Mouse (Mus musculus): ENCODE measurements around the gene Ak3. TPM values are rescaled to one million over a fixed set of nuclear protein-coding genes. Genes with fewer than 3 reads are reported as not detected.

Ak3 gene
- polyA plus RNA-seq, 1 experiment from 2014 or later: 82.9 TPM

- peaks cover 54% of the 10 kb centered on the region for H3K36me3 ChIP-seq (replicated peaks)
Measured at GRCm38 (mm10) chr19:29039334-29039733, 8.4 kb downstream of the Ak3 start.

GRCm38 (mm10) chr19:29037541-29037940 lies 10.2 kb downstream of the Ak3 start:
- Histone ChIP-seq H3K36me3 (replicated peaks) (peaks cover 68% of the 10 kb centered on the region), H3K27ac (no peak overlapping the region), H3K4me3 (no peak overlapping the region), H3K4me1 (peaks cover 7% of the 10 kb centered on the region), H3K9me3 (peaks cover 6% of the 10 kb centered on the region; the same call in 1 of the 2 replicates), H3K27me3 (ENCODE audit: poor library complexity, severe bottlenecking) (no peaks in the 10 kb centered on the region)
- no peak for DNase-seq (ENCODE audit: extremely low spot score, low spot score)
- WGBS: 94% methylated on average over 10 of the region's 10 CpGs

More at GRCm38 (mm10) chr19:29039334-29039733, 8.4 kb downstream of the Ak3 start:
- H3K9me3 ChIP-seq: peaks cover 6% of the 10 kb centered on the region; the same call in 1 of the 2 replicates
- H3K4me1 ChIP-seq: peaks cover 24% of the 10 kb centered on the region
- no peak overlapping the region for H3K4me3 ChIP-seq
- no peaks in the 10 kb centered on the region for H3K27me3 ChIP-seq (ENCODE audit: poor library complexity, severe bottlenecking)
- DNase-seq (ENCODE audit: extremely low spot score, low spot score): no peak
- H3K27ac ChIP-seq: no peak overlapping the region

DNA sequence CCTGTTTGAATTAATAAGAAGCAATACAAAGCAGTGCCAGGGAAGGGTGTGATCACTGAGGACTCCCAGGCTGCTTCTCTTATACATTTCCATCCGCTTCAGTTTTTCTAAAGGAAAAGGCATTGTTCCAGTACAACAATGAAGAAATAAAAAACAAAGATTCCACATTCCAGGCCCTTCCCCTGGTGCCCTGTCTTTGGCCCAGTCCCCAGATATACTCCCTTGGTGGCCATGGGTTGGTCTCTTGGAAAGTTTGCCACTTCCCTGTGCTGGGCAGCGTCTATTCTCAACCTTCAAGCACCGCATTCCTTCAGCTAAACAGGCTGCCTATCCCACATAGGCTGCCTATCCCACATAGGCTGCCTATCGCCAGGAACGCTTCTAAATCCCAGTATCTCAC lies 10.7 kb downstream of the Ak3 start:
- no peak overlapping the region for H3K27ac ChIP-seq
- no peaks in the 10 kb centered on the region for H3K27me3 ChIP-seq (ENCODE audit: poor library complexity, severe bottlenecking)
- H3K4me1 ChIP-seq: peaks cover 3% of the 10 kb centered on the region
- no peak overlapping the region for H3K4me3 ChIP-seq
- peaks cover 6% of the 10 kb centered on the region; the same call in 1 of the 2 replicates for H3K9me3 ChIP-seq
- H3K36me3 ChIP-seq (replicated peaks): peaks cover 73% of the 10 kb centered on the region
- WGBS: 95% methylated on average over 5 of the region's 5 CpGs
- DNase-seq (ENCODE audit: extremely low spot score, low spot score): no peak

- DNase-seq (ENCODE audit: extremely low spot score, low spot score): no peak
- Histone ChIP-seq H3K4me3 (no peak overlapping the region), H3K36me3 (replicated peaks) (peaks cover 81% of the 10 kb centered on the region), H3K27ac (no peak overlapping the region), H3K27me3 (ENCODE audit: poor library complexity, severe bottlenecking) (no peaks in the 10 kb centered on the region), H3K4me1 (no peaks in the 10 kb centered on the region), H3K9me3 (no peaks in the 10 kb centered on the region)
Measured at GRCm38 (mm10) chr19:29032662-29033061, 15.1 kb downstream of the Ak3 start.

DNA sequence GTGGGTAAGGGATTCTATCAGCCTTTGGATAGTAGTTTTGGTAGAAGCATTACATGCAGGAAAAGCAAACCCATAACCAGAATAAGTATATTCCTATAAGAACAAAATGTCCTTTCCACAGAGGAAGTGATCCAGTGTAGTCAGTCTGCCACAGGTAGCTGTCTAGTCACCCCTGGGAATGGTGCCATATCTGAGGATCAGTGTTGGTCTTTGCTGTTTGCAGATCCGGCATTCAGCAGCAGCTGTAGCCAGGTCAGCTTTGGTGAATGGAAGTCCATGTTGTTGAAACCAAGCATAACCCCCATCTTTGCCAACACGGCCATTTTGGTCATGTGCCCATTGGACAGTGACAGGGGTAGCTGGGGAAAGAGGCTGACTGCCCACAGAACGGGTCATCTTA lies 16.0 kb downstream of the Ak3 start:
- whole genome bisulfite sequencing: 93% methylated on average over 3 of the region's 3 CpGs
- Histone ChIP-seq H3K27me3 (ENCODE audit: poor library complexity, severe bottlenecking) (no peaks in the 10 kb centered on the region), H3K27ac (no peak overlapping the region), H3K9me3 (no peaks in the 10 kb centered on the region), H3K4me3 (no peak overlapping the region), H3K4me1 (no peaks in the 10 kb centered on the region), H3K36me3 (replicated peaks) (peaks cover 81% of the 10 kb centered on the region)
- no peak for DNase-seq (ENCODE audit: extremely low spot score, low spot score)

DNA sequence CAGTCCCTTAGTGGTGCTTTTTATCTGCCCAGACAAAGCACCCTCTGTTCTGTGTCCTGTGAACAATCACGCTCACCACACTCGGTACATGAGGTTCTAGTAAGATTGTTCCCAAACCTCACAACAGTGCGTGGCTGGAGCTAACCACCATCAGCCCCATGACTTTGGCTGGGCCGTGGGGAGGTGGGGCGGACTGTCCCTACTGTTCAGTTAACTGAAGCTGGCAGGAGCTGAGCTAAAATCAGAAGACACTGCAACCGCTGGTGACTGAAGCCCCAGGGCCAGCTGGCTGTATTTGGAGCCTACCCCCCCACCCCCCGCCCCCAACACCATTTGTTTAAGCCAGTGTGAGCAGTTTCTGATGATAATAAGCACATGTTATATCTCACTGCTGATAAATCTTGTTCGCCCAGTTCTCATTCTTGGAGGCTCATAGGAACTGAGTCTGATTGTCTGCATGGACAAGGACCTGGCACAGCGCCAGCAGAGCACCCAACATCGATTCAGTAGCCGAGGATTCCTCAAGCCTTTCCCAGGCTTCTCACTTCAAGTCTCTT lies 23.3 kb downstream of the Ak3 start:
- 81% methylated on average over 11 of the region's 11 CpGs for WGBS
- Histone ChIP-seq H3K27me3 (ENCODE audit: poor library complexity, severe bottlenecking) (no peaks in the 10 kb centered on the region), H3K4me3 (no peak overlapping the region), H3K9me3 (no peaks in the 10 kb centered on the region), H3K4me1 (0 out of 2 replicates have a peak, but pooled peaks cover 6% of the 10 kb centered on the region), H3K27ac (no peak overlapping the region), H3K36me3 (replicated peaks) (peaks cover 88% of the 10 kb centered on the region)
- no peak for DNase-seq (ENCODE audit: extremely low spot score, low spot score)

DNA sequence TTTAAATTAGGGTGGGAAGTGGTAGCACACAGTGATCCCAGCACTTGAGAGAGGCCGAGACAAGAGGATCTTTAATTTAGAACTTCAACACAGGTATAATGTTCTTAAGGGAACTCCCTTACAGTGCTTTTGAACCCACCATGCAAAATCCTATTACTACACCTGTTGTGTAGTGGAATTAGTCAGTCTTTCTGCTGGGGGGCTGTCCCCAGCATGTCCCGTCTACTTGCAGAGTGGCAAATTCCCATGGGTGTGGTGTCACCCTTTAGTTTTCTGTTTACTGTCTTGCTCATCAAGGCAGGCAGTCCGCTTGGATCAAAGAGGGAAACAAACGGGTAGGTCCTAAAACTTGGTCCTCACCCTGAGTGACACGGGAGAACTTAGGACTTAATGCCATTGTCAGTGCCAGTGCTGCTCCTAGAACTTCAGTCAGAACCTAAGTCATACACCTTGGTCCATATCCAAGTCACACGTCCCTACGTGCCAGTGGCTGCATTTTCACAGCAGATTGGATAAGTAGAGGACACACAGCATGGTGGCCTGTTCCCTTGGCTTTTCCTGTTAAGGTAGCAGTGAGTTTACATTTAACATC lies 25.9 kb downstream of the Ak3 start:
- H3K27me3 ChIP-seq (ENCODE audit: poor library complexity, severe bottlenecking): no peaks in the 10 kb centered on the region
- no peak for DNase-seq (ENCODE audit: extremely low spot score, low spot score)
- 89% methylated on average over 7 of the region's 7 CpGs for WGBS
- H3K27ac ChIP-seq: no peak overlapping the region
- H3K36me3 ChIP-seq (replicated peaks): peaks cover 100% of the 10 kb centered on the region
- H3K4me3 ChIP-seq: no peak overlapping the region
- peaks cover 3% of the 10 kb centered on the region; the same call in 1 of the 2 replicates for H3K9me3 ChIP-seq
- 0 out of 2 replicates have a peak, but pooled peaks cover 6% of the 10 kb centered on the region for H3K4me1 ChIP-seq

DNA sequence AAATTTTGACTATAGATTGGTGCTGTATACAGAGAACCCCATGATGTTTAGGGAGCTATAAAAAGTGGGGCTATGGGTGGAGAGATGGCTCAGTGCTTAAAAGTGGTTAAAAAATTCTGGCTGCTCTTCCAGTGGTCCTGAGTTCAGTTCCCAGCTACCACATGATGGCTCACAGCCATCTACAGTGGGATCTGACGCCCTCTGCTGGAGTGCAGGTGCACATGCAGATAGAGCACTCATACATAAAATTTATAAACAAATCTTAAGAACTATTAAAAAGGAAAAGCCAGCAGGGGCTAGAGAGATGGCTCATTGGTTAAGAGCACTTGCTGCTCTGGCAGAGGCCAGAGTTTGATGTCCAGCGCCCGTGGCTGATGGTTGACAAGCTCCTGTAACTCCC lies 28.1 kb downstream of the Ak3 start:
- 0 out of 2 replicates have a peak, but pooled peaks cover 6% of the 10 kb centered on the region for H3K4me1 ChIP-seq
- no peaks in the 10 kb centered on the region for H3K27me3 ChIP-seq (ENCODE audit: poor library complexity, severe bottlenecking)
- peaks cover 3% of the 10 kb centered on the region; the same call in 1 of the 2 replicates for H3K9me3 ChIP-seq
- no peak overlapping the region for H3K27ac ChIP-seq
- no peak for DNase-seq (ENCODE audit: extremely low spot score, low spot score)
- no peak overlapping the region for H3K4me3 ChIP-seq
- 88% methylated on average over 3 of the region's 3 CpGs for WGBS
- peaks cover 96% of the 10 kb centered on the region for H3K36me3 ChIP-seq (replicated peaks)

DNA sequence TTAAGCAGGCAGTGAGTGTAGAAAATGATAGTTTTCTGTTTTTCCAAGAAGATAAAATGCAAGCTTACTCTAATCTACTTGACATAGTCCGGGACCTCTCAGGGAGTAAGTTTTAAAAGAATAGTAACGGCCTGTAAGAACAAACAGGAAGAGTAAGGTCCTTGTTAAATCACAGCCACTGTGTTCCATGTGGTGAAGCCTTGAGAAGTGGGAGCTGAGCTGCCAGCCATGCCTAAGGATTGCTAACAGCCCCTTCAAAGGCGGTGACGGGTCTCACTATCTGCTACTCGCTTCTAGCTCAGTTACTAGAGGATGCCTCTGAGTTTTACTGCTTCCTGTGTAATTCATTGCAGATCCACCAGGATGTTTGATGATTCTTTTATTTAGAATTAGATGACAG lies 31.0 kb downstream of the Ak3 start:
- H3K36me3 ChIP-seq (replicated peaks): peaks cover 96% of the 10 kb centered on the region
- 87% methylated on average over 5 of the region's 5 CpGs for WGBS
- DNase-seq (ENCODE audit: extremely low spot score, low spot score): no peak

GRCm38 (mm10) chr19:29016204-29016765 lies 31.5 kb downstream of the Ak3 start:
- WGBS: 93% methylated on average over 5 of the region's 5 CpGs
- H3K36me3 ChIP-seq (replicated peaks): peaks cover 96% of the 10 kb centered on the region

More for the DNA sequence above, 31.0 kb downstream of the Ak3 start:
- no peaks in the 10 kb centered on the region for H3K4me1 ChIP-seq
- H3K9me3 ChIP-seq: peaks cover 3% of the 10 kb centered on the region; the same call in 1 of the 2 replicates
- no peak overlapping the region for H3K4me3 ChIP-seq
- no peaks in the 10 kb centered on the region for H3K27me3 ChIP-seq (ENCODE audit: poor library complexity, severe bottlenecking)
- no peak overlapping the region for H3K27ac ChIP-seq

GRCm38 (mm10) chr19:29015410-29016203 lies 32.2 kb downstream of the Ak3 start:
- Histone ChIP-seq H3K9me3 (peaks cover 3% of the 10 kb centered on the region; the same call in 1 of the 2 replicates), H3K4me3 (no peak overlapping the region), H3K27me3 (ENCODE audit: poor library complexity, severe bottlenecking) (no peaks in the 10 kb centered on the region), H3K36me3 (replicated peaks) (peaks cover 96% of the 10 kb centered on the region), H3K4me1 (no peaks in the 10 kb centered on the region), H3K27ac (no peak overlapping the region)
- no peak for DNase-seq (ENCODE audit: extremely low spot score, low spot score)
- WGBS: 89% methylated on average over 8 of the region's 8 CpGs

More at GRCm38 (mm10) chr19:29016204-29016765, 31.5 kb downstream of the Ak3 start:
- Histone ChIP-seq H3K27ac (no peak overlapping the region), H3K9me3 (peaks cover 3% of the 10 kb centered on the region; the same call in 1 of the 2 replicates), H3K4me1 (no peaks in the 10 kb centered on the region), H3K27me3 (ENCODE audit: poor library complexity, severe bottlenecking) (no peaks in the 10 kb centered on the region), H3K4me3 (no peak overlapping the region)
- DNase-seq (ENCODE audit: extremely low spot score, low spot score): no peak

DNA sequence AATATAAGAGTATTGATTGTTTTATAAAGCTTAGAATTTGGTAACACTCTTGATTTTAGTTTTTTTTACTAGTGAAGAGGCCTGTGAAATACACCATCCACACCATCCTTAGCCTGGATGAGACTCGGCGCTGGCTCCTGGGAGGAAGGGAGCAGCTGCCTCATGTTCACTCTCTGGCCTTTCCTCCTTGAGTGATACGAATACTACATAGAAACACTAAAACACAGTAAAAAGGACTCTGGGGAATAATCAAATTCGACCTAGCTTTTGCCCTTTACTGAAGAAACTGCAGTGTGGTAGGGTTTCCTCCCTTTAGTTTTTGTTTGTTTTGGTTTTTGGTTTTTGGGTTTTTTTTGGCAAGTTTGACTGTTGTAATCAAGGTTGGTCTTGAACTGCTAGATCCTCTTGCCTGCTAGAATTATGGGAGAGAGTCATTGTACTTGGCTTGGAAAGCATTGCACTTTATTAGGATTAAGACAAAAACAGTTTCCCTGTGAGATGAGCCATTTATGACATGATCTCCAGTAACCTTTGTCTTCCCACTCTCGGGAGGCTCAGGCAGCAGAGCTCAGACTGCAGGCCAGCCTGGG lies 33.2 kb downstream of the Ak3 start:
- 90% methylated on average over 5 of the region's 5 CpGs for WGBS
- H3K27me3 ChIP-seq (ENCODE audit: poor library complexity, severe bottlenecking): no peaks in the 10 kb centered on the region
- no peak overlapping the region for H3K27ac ChIP-seq
- peaks cover 89% of the 10 kb centered on the region for H3K36me3 ChIP-seq (replicated peaks)
- no peak for DNase-seq (ENCODE audit: extremely low spot score, low spot score)
- peaks cover 3% of the 10 kb centered on the region; the same call in 1 of the 2 replicates for H3K9me3 ChIP-seq
- no peaks in the 10 kb centered on the region for H3K4me1 ChIP-seq
- no peak overlapping the region for H3K4me3 ChIP-seq
